Mouse (Mus musculus) urinary bladder, postnatal 25 days (tissue): ENCODE results near the gene Apoh.
A peak's percentile ranks its signal among the peaks of the same experiment; 100 is the strongest.

ENCODE experiments used
- DNase-seq: peaks from one replicate; pipeline ENCODE4 v3.0.0; 2022; ENCODE audit warnings: low spot score

The Apoh gene

DNA sequence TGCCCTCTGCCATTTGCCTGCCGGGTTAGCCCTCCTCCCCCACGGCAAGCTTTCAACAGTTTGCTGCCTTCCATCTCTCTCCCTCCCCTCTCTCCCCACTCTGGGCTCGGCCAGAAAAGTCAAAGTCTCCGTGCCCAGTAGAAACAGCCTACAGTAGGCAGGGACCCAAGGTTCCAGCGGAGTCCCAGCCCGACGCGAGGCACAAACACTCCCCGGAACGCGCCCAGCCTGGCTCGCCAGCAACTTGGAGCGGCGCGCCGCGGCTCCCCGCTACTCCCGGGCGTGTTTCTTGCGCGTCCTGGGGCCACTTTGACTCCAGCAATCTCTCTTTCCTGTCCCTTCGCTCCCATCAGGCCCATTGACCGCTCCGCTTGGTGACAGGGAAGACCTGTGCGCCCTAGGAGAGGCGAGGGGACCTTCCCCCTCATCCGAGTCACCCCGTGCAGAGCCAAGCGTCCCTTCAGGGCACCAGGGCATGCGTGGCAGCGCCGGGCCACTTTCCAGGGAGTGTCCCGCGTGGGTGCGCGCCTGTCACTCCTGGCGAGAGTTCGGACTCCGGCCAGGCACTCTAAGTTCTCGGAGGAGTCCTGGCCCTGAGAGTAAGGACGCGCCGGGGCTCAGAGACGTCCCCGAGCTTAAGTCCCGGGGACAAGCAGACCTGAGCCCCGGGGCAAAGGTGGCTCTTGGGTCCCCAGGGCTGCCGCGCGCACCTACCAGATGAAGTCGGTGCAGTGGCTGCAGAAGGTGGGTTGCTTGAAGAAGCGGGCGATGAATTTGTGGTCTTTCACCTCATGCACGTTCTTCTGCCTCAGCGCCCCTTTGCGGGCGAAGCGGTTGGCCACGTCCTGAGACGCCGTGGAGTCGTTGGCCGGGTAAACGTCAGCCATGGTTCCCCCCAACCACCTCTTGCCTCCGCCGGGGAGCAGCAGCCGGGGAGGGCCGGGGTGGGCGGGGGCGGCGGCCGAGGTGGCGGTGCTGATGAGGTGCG lies at the start of gene Apoh:
Gene Apoh (plus strand): TSS at position 574 of the 988 bp plus-strand sequence.
- DNase-seq = peak; percentile 45

- DNase-seq = no peak
Observed at GRCm38 (mm10) chr11:108293843-108294242, 49.3 kb upstream of the Apoh start.

GRCm38 (mm10) chr11:108294305-108294813 lies 48.8 kb upstream of the Apoh start:
- no peak for DNase-seq

DNA sequence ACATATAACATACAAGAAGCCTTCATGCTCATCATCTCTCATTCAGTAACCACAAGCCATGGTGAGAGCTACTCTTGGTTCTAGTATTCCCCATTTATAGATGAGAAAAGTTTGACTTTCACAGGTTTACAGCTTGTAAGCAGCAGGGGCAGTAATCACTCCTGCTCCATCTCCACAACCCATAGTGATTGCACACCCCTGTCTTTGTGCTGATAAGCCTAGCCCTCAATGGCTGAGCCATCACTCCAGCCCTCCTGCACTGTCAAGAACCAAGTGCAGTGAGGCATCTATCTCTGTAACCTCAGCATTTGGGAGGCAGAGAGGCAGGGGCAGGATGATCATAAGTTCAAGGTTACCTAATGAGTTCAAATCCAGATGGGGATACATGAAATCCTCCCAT lies 47.8 kb upstream of the Apoh start:
- no peak for DNase-seq

- DNase-seq = no peak
Observed at GRCm38 (mm10) chr11:108297956-108298355, 45.2 kb upstream of the Apoh start.

DNA sequence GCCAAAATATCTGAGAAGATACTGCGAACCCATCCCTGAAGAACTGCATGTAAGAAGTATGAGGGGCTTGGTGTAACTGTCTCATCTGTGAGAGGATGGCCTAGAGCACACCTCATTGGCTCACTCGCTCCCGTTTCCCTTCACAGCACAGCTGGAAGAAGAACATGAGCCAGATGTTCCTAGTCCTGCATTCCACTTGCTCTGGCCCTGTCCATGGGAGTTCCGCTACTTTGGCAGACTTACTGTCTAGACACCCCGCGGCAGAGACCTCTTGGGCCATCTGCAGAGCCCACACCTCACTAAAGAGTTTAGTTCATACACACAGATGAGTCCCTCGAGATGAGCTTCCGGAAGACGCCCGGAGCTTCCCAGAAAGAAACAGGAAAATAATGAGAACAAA lies 43.2 kb upstream of the Apoh start:
- DNase-seq = no peak

DNA sequence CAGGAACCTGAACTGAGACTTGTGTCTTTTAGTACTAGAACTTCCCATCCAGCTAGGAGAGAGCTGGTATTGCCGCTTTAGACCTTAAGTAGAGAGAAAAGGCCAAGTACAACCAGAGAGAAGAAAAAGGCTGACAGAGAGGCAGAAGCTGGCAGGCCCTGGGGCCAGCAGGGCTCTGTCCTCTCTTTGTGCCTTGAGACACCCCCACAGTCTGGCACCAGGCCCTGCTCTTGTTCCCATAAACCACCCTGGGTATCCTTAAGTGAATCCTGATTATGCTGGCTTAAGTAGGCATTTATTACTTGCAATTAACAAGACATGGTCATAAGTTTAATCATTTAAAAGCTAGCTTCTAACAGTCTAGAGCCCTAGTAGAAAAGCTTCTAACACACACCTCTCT lies 42.7 kb upstream of the Apoh start:
- no peak for DNase-seq

- no peak for DNase-seq
Observed at GRCm38 (mm10) chr11:108301036-108301435, 42.1 kb upstream of the Apoh start.

DNA sequence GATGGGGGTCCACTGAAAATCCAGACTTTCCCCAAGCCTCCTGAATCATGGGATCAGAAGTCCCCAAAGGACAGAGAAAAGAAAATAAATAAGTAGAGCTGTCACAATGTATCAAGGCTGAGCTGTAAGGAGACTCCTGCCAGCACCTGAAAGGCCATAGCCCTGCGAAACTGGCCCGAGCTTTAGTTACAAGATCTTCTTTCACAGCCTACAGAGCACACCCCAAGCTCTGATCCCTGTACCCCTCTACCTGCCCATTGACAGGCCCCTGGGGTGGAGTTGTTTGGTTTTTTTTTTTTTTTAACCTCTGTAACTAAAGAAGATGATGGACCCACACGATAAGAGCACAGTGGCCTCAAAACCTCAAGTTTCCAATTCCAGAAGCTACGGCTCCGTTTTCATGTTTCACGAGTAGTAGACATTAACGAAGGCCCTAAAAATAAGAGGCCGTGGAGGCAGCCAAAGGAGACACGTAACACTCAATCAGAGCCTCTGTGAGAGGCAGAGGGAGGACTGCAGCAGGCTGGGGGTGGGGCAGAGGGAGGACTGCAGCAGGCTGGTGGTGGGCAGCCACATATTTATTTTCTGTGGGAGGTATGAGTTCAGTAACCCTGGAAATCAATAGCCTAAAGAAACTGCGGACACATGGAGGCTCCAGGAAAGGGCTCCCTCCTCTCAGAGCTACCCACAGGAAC lies 41.2 kb upstream of the Apoh start:
- DNase-seq = no peak

DNA sequence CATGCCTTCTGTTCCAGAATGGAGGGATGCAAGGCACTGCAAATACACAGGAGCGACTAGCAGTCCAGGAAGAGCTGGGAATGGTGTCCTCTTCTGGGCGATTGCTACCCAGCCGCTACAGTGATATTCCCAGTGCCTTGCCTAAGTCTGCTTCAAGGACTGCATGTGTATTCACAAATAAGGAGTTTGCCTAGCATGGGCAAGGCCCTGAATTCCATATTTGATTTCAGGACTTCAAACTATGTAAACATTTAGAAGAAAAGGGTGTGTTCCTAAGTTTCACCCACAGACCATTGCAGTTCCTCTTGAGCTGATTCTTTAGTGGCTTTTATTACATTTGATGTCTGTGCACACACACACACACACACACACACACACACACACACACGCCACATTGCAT lies 39.4 kb upstream of the Apoh start:
- no peak for DNase-seq

DNA sequence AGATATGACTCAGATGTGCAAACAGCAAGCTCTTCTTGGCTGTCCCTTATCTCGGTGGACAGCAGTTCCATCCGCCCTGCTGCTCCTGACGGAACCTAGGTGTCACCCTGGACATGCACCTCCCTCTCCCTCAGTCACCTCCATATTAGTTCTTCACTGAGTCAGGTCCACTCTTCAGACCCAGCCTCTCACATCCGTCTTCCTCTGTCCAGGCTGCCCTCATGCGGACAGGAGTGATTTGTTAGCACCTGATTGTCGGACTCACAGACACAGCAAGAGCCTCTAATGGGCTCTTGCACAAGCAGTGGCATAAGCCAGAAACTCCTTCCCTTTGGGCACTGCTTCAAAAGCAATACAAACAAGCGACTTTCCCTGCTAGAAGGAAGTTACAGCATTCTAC lies 35.9 kb upstream of the Apoh start:
- no peak for DNase-seq

- DNase-seq = no peak
Observed at GRCm38 (mm10) chr11:108308253-108308652, 34.9 kb upstream of the Apoh start.

- DNase-seq = no peak
Observed at GRCm38 (mm10) chr11:108309791-108310190, 33.4 kb upstream of the Apoh start.

DNA sequence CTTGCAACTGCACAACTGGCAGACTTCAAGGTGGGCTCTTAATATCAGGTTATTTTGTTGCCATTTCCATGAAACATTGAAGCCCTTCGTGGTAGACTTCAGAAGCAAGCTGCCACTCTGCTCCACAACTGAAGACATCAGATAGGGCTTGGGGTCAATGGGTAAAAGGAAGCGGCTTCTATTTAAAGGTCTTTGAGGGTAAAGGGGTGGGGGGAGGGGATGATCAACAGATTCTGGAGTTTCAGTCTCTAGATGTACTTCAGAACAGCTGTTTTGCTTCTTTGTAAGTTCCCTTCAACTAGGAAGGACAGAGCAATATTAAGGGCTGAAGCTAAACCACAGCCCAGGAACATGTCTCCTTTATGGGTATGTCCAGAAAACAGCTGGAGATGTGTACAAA lies 31.2 kb upstream of the Apoh start:
- no peak for DNase-seq

DNA sequence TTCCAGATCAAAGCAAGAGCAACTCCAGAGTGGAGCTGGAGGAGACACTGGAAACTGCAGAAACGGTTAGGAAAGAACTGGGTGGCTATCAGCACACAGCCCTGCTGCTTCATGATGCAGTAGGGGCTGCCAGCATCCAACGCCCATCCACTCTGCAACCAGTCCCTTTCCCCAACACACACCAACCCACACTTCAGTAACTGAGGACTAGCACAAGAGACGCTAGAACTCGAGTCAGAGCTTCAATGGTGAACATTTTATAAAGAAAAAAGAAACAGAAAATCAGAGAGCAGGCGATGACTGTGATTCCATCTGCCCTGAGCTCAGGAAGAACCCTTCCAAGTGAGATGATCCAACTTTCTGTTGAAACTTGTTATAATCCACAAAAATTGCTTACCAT lies 30.6 kb upstream of the Apoh start:
- DNase-seq = no peak

DNA sequence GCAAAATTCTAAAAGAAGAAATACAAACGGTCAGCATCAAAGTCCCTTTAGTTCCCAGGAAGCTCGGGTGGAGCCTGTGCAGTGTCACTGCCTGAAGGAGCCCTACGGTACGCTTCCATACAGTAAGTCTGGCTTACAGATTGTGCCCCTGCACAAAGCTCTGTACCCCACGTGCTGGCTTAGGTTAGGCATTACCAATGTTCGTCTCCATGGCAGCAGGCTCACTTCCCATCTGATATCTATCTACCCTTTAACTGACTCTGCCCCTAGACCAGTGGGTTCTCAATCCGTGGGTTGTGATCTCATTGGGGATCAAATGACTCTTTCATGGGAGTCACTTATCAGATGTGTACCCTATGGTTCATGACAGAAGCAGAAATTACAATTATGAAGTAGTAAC lies 27.4 kb upstream of the Apoh start:
- no peak for DNase-seq

GRCm38 (mm10) chr11:108317878-108318277 lies 25.3 kb upstream of the Apoh start:
- DNase-seq = no peak

GRCm38 (mm10) chr11:108319162-108319561 lies 24.0 kb upstream of the Apoh start:
- DNase-seq = no peak

DNA sequence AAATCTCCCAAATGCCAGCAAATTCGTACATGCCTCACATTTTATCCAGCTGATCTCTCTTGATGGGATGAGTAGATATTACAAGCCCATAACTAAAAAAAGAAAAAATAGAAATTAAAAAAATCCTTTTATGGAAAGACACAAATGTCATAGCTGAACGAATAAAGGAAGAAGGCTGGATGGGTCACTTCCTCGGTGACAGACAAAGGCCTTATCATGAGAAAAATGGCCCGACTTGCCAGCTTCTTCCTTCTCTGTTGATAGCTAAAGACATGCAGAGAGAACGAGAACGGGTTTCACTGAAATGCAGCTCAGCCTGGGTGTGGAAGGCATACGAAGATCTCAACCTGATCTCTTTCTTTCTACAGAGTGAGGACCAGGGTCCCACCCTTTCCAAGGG lies 22.6 kb upstream of the Apoh start:
- no peak for DNase-seq

GRCm38 (mm10) chr11:108322156-108322555 lies 21.0 kb upstream of the Apoh start:
- DNase-seq = no peak

DNA sequence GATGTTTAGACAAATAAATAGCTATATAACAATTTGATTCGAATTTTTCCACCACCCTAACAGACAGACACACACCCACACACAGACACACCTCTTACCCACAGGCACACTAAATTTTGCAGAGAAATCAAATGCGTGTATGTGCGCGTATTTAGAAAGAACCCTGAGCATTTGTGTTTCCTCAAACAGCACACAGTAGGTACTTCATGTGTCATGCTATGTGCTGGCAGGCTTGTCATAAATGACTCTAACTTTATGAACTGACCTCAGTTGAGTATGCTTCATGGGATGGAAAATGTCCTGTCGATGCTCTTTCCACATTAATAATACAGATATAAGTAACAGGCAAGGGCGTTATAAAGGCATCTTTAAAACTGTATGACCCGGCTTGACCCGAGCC lies 17.2 kb upstream of the Apoh start:
- no peak for DNase-seq

DNA sequence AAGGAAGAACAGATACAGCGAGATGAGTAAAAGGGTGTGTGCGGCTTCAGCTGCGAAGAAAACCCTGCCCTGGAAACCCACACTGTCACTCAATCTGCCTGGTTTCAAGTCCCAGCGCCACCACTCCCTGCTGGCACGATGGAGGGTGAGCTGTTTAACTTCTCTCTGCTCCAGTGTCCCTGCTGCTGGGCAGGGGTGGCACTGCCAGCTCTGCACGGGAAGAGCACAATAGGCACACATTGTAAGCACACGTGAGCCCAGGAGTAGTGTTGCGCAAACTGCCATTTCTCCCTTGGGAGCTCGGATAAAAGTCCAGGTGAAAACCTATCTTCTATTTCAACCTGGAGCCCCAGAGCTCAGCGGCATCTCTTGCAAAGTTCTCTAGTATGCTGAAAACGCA lies 12.3 kb upstream of the Apoh start:
- no peak for DNase-seq

- DNase-seq = no peak
Observed at GRCm38 (mm10) chr11:108333006-108333405, 10.1 kb upstream of the Apoh start.
